Comparison of ENCODE assay signal across 14 mouse cellular contexts in genomic region chr7:66369071-66369933, GRCm38 (mm10). TPM values are rescaled to one million over a fixed set of nuclear protein-coding genes. Genes with fewer than 3 reads are reported as not detected.
DNase-seq lines count a peak whose midpoint lies in the region; ATAC-seq and TF ChIP-seq lines count a peak whose summit lies in the region.
"Had no signal": no experiment of that assay in that cellular context is flagged by ENCODE, and none has a peak within 500 bp of the region (broad histone marks: within the 10 kb centered on the region; RNA-seq: fewer than 3 reads in every experiment).

No protein-coding gene starts in this region.

- peak overlapping the region; percentile 53 for H3K27ac ChIP-seq in intestine, embryonic 16.5 days (ENCODE audit: low read length)
- H3K27ac ChIP-seq in intestine, postnatal 0 days (ENCODE audit: low read depth, low read length), result no peak overlapping the region
- peak overlapping the region; percentile 29; the same call in 1 of the 2 replicates for H3K27ac ChIP-seq in spleen, adult 2 months (ENCODE audit: insufficient read depth, low read length)
- H3K27ac ChIP-seq: forebrain, embryonic 12.5 days; liver, embryonic 15.5 days had no signal

- no peaks in the 10 kb centered on the region for H3K27me3 ChIP-seq in intestine, embryonic 16.5 days (replicated peaks; ENCODE audit: control insufficient read depth, insufficient read depth, low read length)
- H3K27me3 ChIP-seq in intestine, postnatal 0 days (replicated peaks; ENCODE audit: control insufficient read depth, insufficient read depth, low read length), result no peaks in the 10 kb centered on the region
- H3K27me3 ChIP-seq in spleen, adult 2 months (ENCODE audit: control insufficient read depth, insufficient read depth, low read length), result no peaks in the 10 kb centered on the region
- H3K27me3 ChIP-seq: forebrain, embryonic 12.5 days; liver, embryonic 15.5 days had no signal

- H3K4me1 ChIP-seq in intestine, embryonic 16.5 days (ENCODE audit: control insufficient read depth, insufficient read depth, low read length), result peaks cover 21% of the 10 kb centered on the region
- no peaks in the 10 kb centered on the region for H3K4me1 ChIP-seq in intestine, postnatal 0 days (replicated peaks; ENCODE audit: control insufficient read depth, insufficient read depth, low read length)
- peaks cover 3% of the 10 kb centered on the region; the same call in 1 of the 2 replicates for H3K4me1 ChIP-seq in spleen, adult 2 months (ENCODE audit: control insufficient read depth, insufficient read depth, insufficient read length)
- H3K4me1 ChIP-seq: forebrain, embryonic 12.5 days had no signal

- H3K4me3 ChIP-seq in intestine, embryonic 16.5 days (ENCODE audit: low read length), result no peak overlapping the region
- no peak overlapping the region for H3K4me3 ChIP-seq in intestine, postnatal 0 days (ENCODE audit: low read depth, low read length)
- H3K4me3 ChIP-seq in spleen, adult 2 months (ENCODE audit: extremely low read depth, insufficient read depth, insufficient read length), result no peak overlapping the region
- H3K4me3 ChIP-seq: forebrain, embryonic 12.5 days; liver, embryonic 15.5 days had no signal

- no peaks in the 10 kb centered on the region for H3K36me3 ChIP-seq in intestine, embryonic 16.5 days (ENCODE audit: control insufficient read depth, insufficient read depth, low read length)
- H3K36me3 ChIP-seq in intestine, postnatal 0 days (ENCODE audit: control insufficient read depth, insufficient read depth), result peaks cover 3% of the 10 kb centered on the region; the same call in 1 of the 2 replicates
- peaks cover 1% of the 10 kb centered on the region; the same call in 1 of the 2 replicates for H3K36me3 ChIP-seq in spleen, adult 2 months (ENCODE audit: control insufficient read depth, insufficient read depth, low read length)
- H3K36me3 ChIP-seq: forebrain, embryonic 12.5 days; liver, embryonic 15.5 days had no signal

- no peak for TF ChIP-seq POLR2A in spleen, adult 2 months (IDR thresholded peaks at IDR 0.05; ENCODE audit: low read depth, low read length)

- H3K4me2 ChIP-seq in intestine, embryonic 16.5 days (ENCODE audit: low read depth, low read length), result no peak overlapping the region
- H3K4me2 ChIP-seq in intestine, postnatal 0 days (replicated peaks; ENCODE audit: low read depth), result no peak overlapping the region
- H3K4me2 ChIP-seq: forebrain, embryonic 12.5 days; liver, embryonic 15.5 days had no signal

- H3K9ac ChIP-seq in intestine, embryonic 16.5 days (ENCODE audit: low read depth, low read length), result no peak overlapping the region
- H3K9ac ChIP-seq in intestine, postnatal 0 days (ENCODE audit: low read depth, low read length), result no peak overlapping the region
- H3K9ac ChIP-seq: forebrain, embryonic 12.5 days; liver, embryonic 15.5 days had no signal

- ATAC-seq in intestine, embryonic 16.5 days, result no peak
- ATAC-seq in intestine, postnatal 0 days, result no peak

- WGBS in intestine, embryonic 16.5 days, result 66% methylated on average over 5 of the region's 5 CpGs
- 63% methylated on average over 5 of the region's 5 CpGs for WGBS in intestine, postnatal 0 days
- WGBS in spleen, adult 2 months, result 83% methylated on average over 5 of the region's 5 CpGs

- TF ChIP-seq CTCF in intestine, postnatal 0 days (IDR thresholded peaks at IDR 0.05; ENCODE audit: low read depth), result no peak
- TF ChIP-seq CTCF in spleen, adult 2 months (IDR thresholded peaks at IDR 0.05; ENCODE audit: extremely low read depth, insufficient read depth, insufficient read length, insufficient replicate concordance), result no peak

- no peaks in the 10 kb centered on the region for H3K9me3 ChIP-seq in intestine, embryonic 16.5 days (ENCODE audit: control insufficient read depth, low read length)
- H3K9me3 ChIP-seq in intestine, postnatal 0 days (ENCODE audit: control insufficient read depth), result no peaks in the 10 kb centered on the region
- H3K9me3 ChIP-seq: forebrain, embryonic 12.5 days; liver, embryonic 15.5 days had no signal

- DNase-seq in spleen, adult 2 months (ENCODE audit: low read depth in 1 of 2, low spot score in 2 of 2), result no peak
- no peak for DNase-seq in spleen, adult 18-20 months
- peak; percentile 72 for DNase-seq in fibroblast of lung, adult 2 months (ENCODE audit: low read depth)
- DNase-seq in testis, postnatal 14 days (ENCODE audit: low spot score), result no peak
- no peak for DNase-seq in urinary bladder, adult 2 months (ENCODE audit: low spot score)
- DNase-seq: cerebellum, adult 9-11 months; right cerebral cortex, postnatal 14 days; thymus, postnatal 36 days had no signal

RNA-seq across cellular contexts. Expression of gene Gm10974, which starts 3.6 kb away (rescaled TPM):
- not detected in 2 replicates for polyA plus RNA-seq in intestine, embryonic 16.5 days (2015; fragmentation: Nextera tagmentation; extraction: Ambion mirVana)
- polyA plus RNA-seq in intestine, postnatal 0 days (2015; fragmentation: Nextera tagmentation; extraction: Ambion mirVana), result not detected in 2 replicates
- not detected in 2 replicates for polyA plus RNA-seq in spleen, adult 2 months (2012; rRNA removed)
- polyA plus RNA-seq in urinary bladder, adult 2 months (2012; rRNA removed), result not detected in 2 replicates
- polyA plus RNA-seq: forebrain, embryonic 12.5 days; heart, embryonic 16.5 days; liver, embryonic 15.5 days; neural tube, embryonic 11.5 days had no signal

RNA-seq across cellular contexts. Expression of gene Lrrk1, which starts 18.8 kb away (rescaled TPM):
- 15.4 and 16.6 TPM in 2 replicates for polyA plus RNA-seq in intestine, embryonic 16.5 days (2015; fragmentation: Nextera tagmentation; extraction: Ambion mirVana)
- 6.1 and 8.0 TPM in 2 replicates for polyA plus RNA-seq in intestine, postnatal 0 days (2015; fragmentation: Nextera tagmentation; extraction: Ambion mirVana)
- 45.8 and 50.2 TPM in 2 replicates for polyA plus RNA-seq in spleen, adult 2 months (2012; rRNA removed)
- polyA plus RNA-seq in urinary bladder, adult 2 months (2012; rRNA removed), result 39.4 and 43.6 TPM in 2 replicates

RNA-seq across cellular contexts. Expression of gene Aldh1a3, which starts 58.0 kb away (rescaled TPM):
- polyA plus RNA-seq in intestine, embryonic 16.5 days (2015; fragmentation: Nextera tagmentation; extraction: Ambion mirVana), result 27.0 and 27.4 TPM in 2 replicates
- 45.4 and 46.6 TPM in 2 replicates for polyA plus RNA-seq in intestine, postnatal 0 days (2015; fragmentation: Nextera tagmentation; extraction: Ambion mirVana)
- 0.53 and 0.85 TPM in 2 replicates for polyA plus RNA-seq in spleen, adult 2 months (2012; rRNA removed)
- 16.1 and 17.5 TPM in 2 replicates for polyA plus RNA-seq in urinary bladder, adult 2 months (2012; rRNA removed)
